ENCODE assay signal across 16 mouse cellular contexts in genomic region chr14:118749715-118750114, GRCm38 (mm10). TPM values are rescaled to one million over a fixed set of nuclear protein-coding genes. Genes with fewer than 3 reads are reported as not detected.
"Had no signal": no experiment of that assay in that cellular context is flagged by ENCODE, and none has a peak within 500 bp of the region (broad histone marks: within the 10 kb centered on the region; RNA-seq: fewer than 3 reads in every experiment).

No protein-coding gene starts in this region.

- H3K27ac ChIP-seq: layer of hippocampus, adult 2 months; limb, embryonic 12.5 days; neural tube, embryonic 13.5 days had no signal

- H3K9me3 ChIP-seq: limb, embryonic 12.5 days; neural tube, embryonic 13.5 days had no signal

- H3K4me1 ChIP-seq: limb, embryonic 12.5 days; neural tube, embryonic 13.5 days had no signal

- H3K27me3 ChIP-seq: limb, embryonic 12.5 days; neural tube, embryonic 13.5 days had no signal

- H3K9ac ChIP-seq: limb, embryonic 12.5 days; lung, embryonic 14.5 days; neural tube, embryonic 13.5 days had no signal

- H3K36me3 ChIP-seq: limb, embryonic 12.5 days; neural tube, embryonic 13.5 days had no signal

- H3K4me2 ChIP-seq: limb, embryonic 12.5 days; lung, embryonic 14.5 days; neural tube, embryonic 13.5 days had no signal

- DNase-seq: kidney, adult 8-10 months; kidney, postnatal 10 days; kidney, postnatal 4 days; lung, embryonic 14.5 days; lung, postnatal 10 days; lung, postnatal 4 days; midbrain, embryonic 14.5 days; retina, postnatal 1 day; right cerebral cortex, postnatal 4 days; spleen, adult 18-20 months; thymus, adult 18-20 months; thymus, postnatal 14 days had no signal

- H3K4me3 ChIP-seq: layer of hippocampus, adult 2 months; limb, embryonic 12.5 days; neural tube, embryonic 13.5 days had no signal

RNA-seq across cellular contexts. Expression of gene Cldn10, which starts 38.0 kb away (rescaled TPM):
- polyA plus RNA-seq: liver, adult 2 months had no signal
